Mouse (Mus musculus): ENCODE results near the gene Phgdh.

Phgdh gene

DNA sequence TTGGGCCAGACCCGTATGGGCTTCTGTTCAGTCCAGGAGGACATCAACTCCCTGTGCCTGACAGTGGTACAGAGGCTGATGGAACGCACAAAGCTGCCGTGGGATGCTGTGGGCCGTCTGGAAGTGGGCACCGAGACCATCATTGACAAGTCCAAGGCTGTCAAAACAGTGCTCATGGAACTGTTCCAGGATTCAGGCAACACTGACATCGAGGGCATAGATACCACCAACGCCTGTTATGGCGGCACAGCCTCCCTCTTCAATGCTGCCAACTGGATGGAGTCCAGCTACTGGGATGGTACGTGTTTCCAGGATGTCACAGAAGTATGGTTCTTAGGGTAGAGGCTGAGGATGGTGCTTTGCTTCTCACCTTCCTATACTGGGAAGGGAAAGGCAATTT, 48.7 kb downstream of the Phgdh start:
- no peak for DNase-seq

- no peak for DNase-seq
These were observed 56.6 kb downstream of the Phgdh start for GRCm38 (mm10) chr3:98283205-98283604.

GRCm38 (mm10) chr3:98282422-98282821, 57.4 kb downstream of the Phgdh start:
- no peak for DNase-seq

- peak; percentile 69 to 75 for DNase-seq
These were observed 58.7 kb downstream of the Phgdh start for GRCm38 (mm10) chr3:98280933-98281678.

GRCm38 (mm10) chr3:98280204-98280932, 59.4 kb downstream of the Phgdh start, which contains the start of gene Hmgcs2:
TSS of gene Hmgcs2 (plus strand) at chr3:98280435.
- peak; percentile 64 to 79 for DNase-seq

- no peak for DNase-seq
These were observed 60.1 kb downstream of the Phgdh start for GRCm38 (mm10) chr3:98279682-98280081.

DNA sequence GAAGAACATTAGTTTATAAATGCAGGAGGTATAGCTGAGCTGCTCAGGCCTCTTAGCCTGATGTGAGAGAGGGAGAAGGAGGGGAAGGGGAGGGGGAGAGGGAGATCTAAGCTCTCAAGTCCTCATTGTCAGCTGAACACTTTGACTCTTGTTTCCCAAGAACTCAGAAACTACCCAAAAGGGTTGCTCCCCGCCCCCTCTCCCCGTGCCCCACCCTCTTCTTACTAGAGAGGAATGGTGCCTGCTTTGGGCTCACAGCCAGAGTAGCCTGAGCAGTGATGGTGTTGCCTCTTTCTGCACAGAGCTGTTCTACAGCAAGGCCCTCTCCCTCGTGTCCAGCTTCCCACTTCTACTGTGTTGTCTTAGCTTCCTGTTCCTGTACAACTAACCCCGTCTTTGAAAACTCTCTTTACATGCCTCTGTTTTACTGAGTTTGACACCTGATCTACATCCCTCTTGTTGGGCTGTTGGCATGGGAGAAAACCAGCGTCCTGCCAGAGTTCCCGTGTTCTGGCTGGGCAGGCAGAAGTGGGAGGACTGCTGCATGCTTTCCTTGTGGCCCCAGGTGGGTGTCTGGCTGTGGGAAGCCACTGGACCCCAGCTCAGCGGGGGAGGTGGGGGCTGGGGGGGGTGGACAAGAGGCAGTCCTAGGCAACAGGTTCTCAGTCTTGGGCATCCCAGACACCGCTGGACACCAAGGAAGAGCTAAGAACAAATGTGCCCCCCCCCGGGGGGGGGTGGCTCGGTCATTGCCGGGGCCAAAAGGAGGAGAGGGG, 66.0 kb downstream of the Phgdh start:
- peak in 1 of 2 experiments; percentile 39 for DNase-seq

GRCm38 (mm10) chr3:98267249-98267651, 72.5 kb downstream of the Phgdh start:
- DNase-seq, result peak; percentile 50 to 80
